Mouse (Mus musculus) stomach, postnatal 0 days (tissue): ENCODE data around the gene Gm10570. TPM values are rescaled to one million over a fixed set of nuclear protein-coding genes. Genes with fewer than 3 reads are reported as not detected.

Experiments
- ATAC-seq: fragments of 200-750 bp; cut with Nextera tagmentation; 2 replicates; pipeline ENCODE4 v1.8.0; 2017; ENCODE audit not compliant: low FRiP score, low TSS enrichment
- DNase-seq: peaks from one replicate; pipeline ENCODE4 v3.0.0-alpha.2; 2016; ENCODE audit warnings: low spot score
- H3K27ac ChIP-seq: fragments of 300-500 bp; sonication (generic); replicated peaks from 2 replicates; pipeline ENCODE4 v1.5.1; 2014; ENCODE audit warnings: mild to moderate bottlenecking, control low read depth
- H3K27me3 ChIP-seq: fragments of 300-500 bp; sonication (generic); 2 replicates; pipeline ENCODE4 v1.6.1; 2014; ENCODE audit warnings: low read length; ENCODE audit not compliant: control insufficient read depth, insufficient read depth
- H3K36me3 ChIP-seq: fragments of 300-500 bp; sonication (generic); 2 replicates; pipeline ENCODE4 v1.6.1; 2014; ENCODE audit warnings: low read length, mixed read lengths; ENCODE audit not compliant: control insufficient read depth, insufficient read depth
- H3K4me1 ChIP-seq: fragments of 300-500 bp; sonication (generic); replicated peaks from 2 replicates; pipeline ENCODE4 v1.6.1; 2014; ENCODE audit warnings: antibody characterized with exemption; ENCODE audit not compliant: control insufficient read depth, insufficient read depth
- H3K4me2 ChIP-seq: fragments of 300-500 bp; sonication (generic); replicated peaks from 2 replicates; pipeline ENCODE4 v1.6.1; 2014; ENCODE audit warnings: low read depth, mild to moderate bottlenecking, control low read depth, moderate library complexity
- H3K4me3 ChIP-seq: fragments of 300-500 bp; sonication (generic); 2 replicates; pipeline ENCODE4 v1.5.1; 2014; ENCODE audit warnings: low read depth, low read length, control low read depth
- H3K9ac ChIP-seq: fragments of 300-500 bp; sonication (generic); 2 replicates; pipeline ENCODE4 v1.6.1; 2014; ENCODE audit warnings: mild to moderate bottlenecking, low read length, control low read depth, mixed read lengths
- H3K9me3 ChIP-seq: fragments of 300-500 bp; sonication (generic); 2 replicates; pipeline ENCODE4 v1.6.1; 2016; ENCODE audit warnings: low read length; ENCODE audit not compliant: control insufficient read depth
- CTCF ChIP-seq: IDR thresholded peaks from 2 replicates; pipeline ENCODE4 v1.5.1; 2016; ENCODE audit warnings: antibody characterized with exemption, low read depth, mild to moderate bottlenecking, moderate library complexity
- EP300 ChIP-seq: optimal IDR thresholded peaks from 2 replicates; pipeline ENCODE3; 2016; ENCODE audit warnings: antibody characterized with exemption
- WGBS: fragments of 180-500 bp; shearing (Covaris S2); extraction: QIAGEN DNeasy Blood & Tissue Kit; methylation state at CpG from one replicate; pipeline ENCODE4 v1.1.7; 2014; 5-methylcytosine and 5-hydroxymethylcytosine counted together
- polyA plus RNA-seq: library from polyadenylated mRNA; unstranded; fragments of >200 nt; fragmentation: Nextera tagmentation; extraction: Ambion mirVana; gene quantifications from 2 replicates; pipeline ENCODE4 v1.2.1, GENCODE M21; 2015

Gm10570 gene
- polyA plus RNA-seq, 1 experiment from 2014 or later: not detected

GRCm38 (mm10) chr4:130302285-130302870 is 6.1 kb downstream of the Gm10570 start:
- Histone ChIP-seq H3K27me3 (no peaks in the 10 kb centered on the region), H3K4me2 (no peak overlapping the region), H3K36me3 (no peaks in the 10 kb centered on the region), H3K4me1 (no peaks in the 10 kb centered on the region), H3K9me3 (no peaks in the 10 kb centered on the region), H3K9ac (no peak overlapping the region), H3K27ac (no peak overlapping the region), H3K4me3 (no peak overlapping the region)
- ATAC-seq (no peak), DNase-seq (no peak)
- TF ChIP-seq EP300 (no peak), CTCF (no peak)
- WGBS: 48% methylated on average over 12 of the region's 12 CpGs

GRCm38 (mm10) chr4:130299629-130300018 is 8.8 kb downstream of the Gm10570 start:
- no peaks in the 10 kb centered on the region for H3K36me3 ChIP-seq
- no peaks in the 10 kb centered on the region for H3K9me3 ChIP-seq
- H3K4me1 ChIP-seq: no peaks in the 10 kb centered on the region
- 72% methylated on average over 8 of the region's 8 CpGs for WGBS
- DNase-seq (no peak), ATAC-seq (no peak)
- no peak overlapping the region for H3K27ac ChIP-seq
- H3K27me3 ChIP-seq: no peaks in the 10 kb centered on the region
- H3K9ac ChIP-seq: no peak overlapping the region
- no peak for TF ChIP-seq CTCF
- TF ChIP-seq EP300: no peak
- H3K4me2 ChIP-seq: no peak overlapping the region
- H3K4me3 ChIP-seq: no peak overlapping the region

GRCm38 (mm10) chr4:130298877-130299628 is 9.4 kb downstream of the Gm10570 start:
- WGBS: 70% methylated on average over 11 of the region's 11 CpGs
- no peaks in the 10 kb centered on the region for H3K9me3 ChIP-seq
- no peak overlapping the region for H3K4me3 ChIP-seq
- H3K27ac ChIP-seq: no peak overlapping the region
- no peaks in the 10 kb centered on the region for H3K4me1 ChIP-seq
- ATAC-seq (no peak), DNase-seq (no peak)
- H3K4me2 ChIP-seq: no peak overlapping the region
- no peak for TF ChIP-seq EP300
- TF ChIP-seq CTCF: no peak
- no peaks in the 10 kb centered on the region for H3K36me3 ChIP-seq
- H3K9ac ChIP-seq: no peak overlapping the region
- no peaks in the 10 kb centered on the region for H3K27me3 ChIP-seq

- 20% methylated on average over 13 of the region's 13 CpGs for WGBS
- H3K36me3 ChIP-seq: no peaks in the 10 kb centered on the region
- TF ChIP-seq CTCF: peak; percentile 86
- TF ChIP-seq EP300: no peak
Observed at GRCm38 (mm10) chr4:130297123-130297529, 11.3 kb downstream of the Gm10570 start.

GRCm38 (mm10) chr4:130296243-130296965 is 12.1 kb downstream of the Gm10570 start:
- DNase-seq (no peak), ATAC-seq (no peak)
- H3K4me3 ChIP-seq: no peak overlapping the region
- H3K36me3 ChIP-seq: no peaks in the 10 kb centered on the region
- no peaks in the 10 kb centered on the region for H3K27me3 ChIP-seq
- no peaks in the 10 kb centered on the region for H3K9me3 ChIP-seq
- H3K4me2 ChIP-seq: no peak overlapping the region
- WGBS: 80% methylated on average over 13 of the region's 13 CpGs
- H3K9ac ChIP-seq: no peak overlapping the region
- no peaks in the 10 kb centered on the region for H3K4me1 ChIP-seq
- H3K27ac ChIP-seq: no peak overlapping the region
- TF ChIP-seq CTCF (no peak), EP300 (no peak)

More at GRCm38 (mm10) chr4:130297123-130297529, 11.3 kb downstream of the Gm10570 start:
- no peaks in the 10 kb centered on the region for H3K4me1 ChIP-seq
- no peaks in the 10 kb centered on the region for H3K27me3 ChIP-seq
- H3K27ac ChIP-seq: no peak overlapping the region
- H3K4me2 ChIP-seq: no peak overlapping the region
- H3K9me3 ChIP-seq: no peaks in the 10 kb centered on the region
- DNase-seq: peak; percentile 50
- H3K9ac ChIP-seq: no peak overlapping the region
- no peak overlapping the region for H3K4me3 ChIP-seq
- ATAC-seq: no peak
